Mouse (Mus musculus) left cerebral cortex, postnatal 36 days (tissue): ENCODE measurements at regions not wholly inside any gene's neighbourhood (a gene's known extent, or its start where the extent isn't known, plus 50 kb on each side); places are given as distances from the start of the nearest gene placed in this dataset.
A peak's percentile ranks its signal among the peaks of the same experiment; 100 is the strongest.

Experiments used
- DNase-seq, 2 experiments: peaks; one replicate each; pipeline ENCODE4 v3.0.0; 2021 to 2022; ENCODE audit warnings: low spot score in 2 of 2, mixed read lengths in 1 of 2
- intact Hi-C: fragments of 180-260 bp; cut with DNase I; formaldehyde crosslinking; loops from one replicate; pipeline ENCODE4 v1.15.1; 2025

- intact Hi-C loops: no loop called here
- DNase-seq: no peak
These were observed 305.7 kb upstream of the Tank start for GRCm38 (mm10) chr2:61272721-61273120.

- intact Hi-C loops: no loop called here
- no peak for DNase-seq
These were observed 304.7 kb upstream of the Rbms1 start for GRCm38 (mm10) chr2:61267706-61268105.

GRCm38 (mm10) chr2:61250068-61250800, 287.2 kb upstream of the Rbms1 start:
- DNase-seq: no peak
- intact Hi-C loops: no loop called here

DNA sequence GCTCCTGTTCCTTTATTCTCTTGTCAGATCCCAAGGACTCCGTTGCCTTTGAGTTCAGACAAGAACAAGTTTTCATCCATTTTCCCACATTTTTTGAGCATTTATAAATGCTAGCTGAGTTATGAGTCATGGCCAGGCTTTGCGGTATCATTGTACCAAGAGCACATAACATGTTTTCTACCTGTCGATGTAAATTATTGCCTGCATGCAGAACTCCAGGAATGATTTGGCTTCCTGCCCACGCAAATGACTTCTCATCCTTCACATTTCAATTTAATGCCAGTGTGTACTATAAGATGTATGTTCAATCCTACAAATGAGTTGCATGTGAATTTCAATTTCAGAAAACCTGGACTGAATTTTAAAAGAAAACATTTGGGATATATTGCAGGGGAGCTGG, 285.0 kb upstream of the Rbms1 start:
- intact Hi-C loops: no loop called here
- no peak for DNase-seq

GRCm38 (mm10) chr2:61247336-61247735, 284.3 kb upstream of the Rbms1 start:
- intact Hi-C loops: no loop called here

DNA sequence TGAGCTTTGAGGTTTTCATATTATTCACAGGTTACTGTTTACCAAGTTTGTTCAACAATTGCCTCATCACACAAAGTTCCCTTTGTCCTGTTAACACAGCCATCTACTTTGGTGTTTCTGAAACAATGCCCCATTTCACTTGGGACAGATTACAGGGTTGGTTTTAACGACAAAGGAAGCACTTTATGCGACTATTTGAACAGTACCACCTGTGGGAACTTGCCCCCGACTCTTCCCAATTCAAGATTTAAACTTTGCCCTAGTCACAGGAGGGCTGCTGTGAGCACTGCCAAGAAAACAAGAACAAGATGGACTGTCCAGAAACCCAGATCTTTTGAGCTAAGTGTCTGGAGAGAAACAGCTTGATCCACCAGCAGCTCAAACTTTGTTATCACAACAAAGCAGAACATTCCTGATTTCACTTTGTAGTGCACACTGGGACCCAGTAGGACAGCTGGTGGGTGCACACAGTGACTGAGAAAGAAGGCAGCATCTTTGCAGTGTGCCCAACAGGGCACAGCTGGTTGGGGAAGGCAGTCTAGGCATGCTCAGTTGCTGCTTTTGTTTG, 283.8 kb upstream of the Rbms1 start:
- intact Hi-C loops: no loop called here

More at GRCm38 (mm10) chr2:61247336-61247735, 284.3 kb upstream of the Rbms1 start:
- no peak for DNase-seq

GRCm38 (mm10) chr2:61245526-61245925, 282.5 kb upstream of the Rbms1 start:
- no peak for DNase-seq
- intact Hi-C loops: no loop called here

More for the DNA sequence above, 283.8 kb upstream of the Rbms1 start:
- DNase-seq: no peak

- DNase-seq: no peak
- intact Hi-C loops: no loop called here
These were observed 258.7 kb upstream of the Rbms1 start for GRCm38 (mm10) chr2:61221676-61222075.

DNA sequence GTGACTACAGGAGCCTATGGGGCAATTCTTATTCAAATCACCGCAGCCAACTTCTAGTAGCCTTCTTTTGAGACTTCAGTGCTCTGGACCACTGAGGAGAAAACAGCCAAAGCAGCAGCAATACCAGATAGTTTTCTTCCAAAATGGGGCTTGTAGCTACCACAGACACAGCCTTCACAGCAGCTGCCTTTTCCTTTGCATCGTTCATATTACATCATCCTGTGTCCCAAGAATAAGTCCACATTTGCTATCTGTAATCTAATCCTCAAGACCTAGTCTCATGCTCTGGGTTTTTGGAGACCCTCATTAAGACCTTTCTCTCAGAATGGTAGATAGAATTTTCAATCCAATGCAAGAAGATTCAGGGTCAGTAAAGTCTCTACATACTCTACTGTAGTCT, 258.2 kb upstream of the Rbms1 start:
- no peak for DNase-seq
- intact Hi-C loops: no loop called here

GRCm38 (mm10) chr2:61213951-61214350, 251.0 kb upstream of the Rbms1 start:
- intact Hi-C loops: no loop called here

GRCm38 (mm10) chr2:61201387-61201786, 238.4 kb upstream of the Rbms1 start:
- DNase-seq: no peak
- intact Hi-C loops: no loop called here

More at GRCm38 (mm10) chr2:61213951-61214350, 251.0 kb upstream of the Rbms1 start:
- DNase-seq: no peak

- intact Hi-C loops: no loop called here
- no peak for DNase-seq
These were observed 231.0 kb upstream of the Rbms1 start for GRCm38 (mm10) chr2:61193976-61194375.

DNA sequence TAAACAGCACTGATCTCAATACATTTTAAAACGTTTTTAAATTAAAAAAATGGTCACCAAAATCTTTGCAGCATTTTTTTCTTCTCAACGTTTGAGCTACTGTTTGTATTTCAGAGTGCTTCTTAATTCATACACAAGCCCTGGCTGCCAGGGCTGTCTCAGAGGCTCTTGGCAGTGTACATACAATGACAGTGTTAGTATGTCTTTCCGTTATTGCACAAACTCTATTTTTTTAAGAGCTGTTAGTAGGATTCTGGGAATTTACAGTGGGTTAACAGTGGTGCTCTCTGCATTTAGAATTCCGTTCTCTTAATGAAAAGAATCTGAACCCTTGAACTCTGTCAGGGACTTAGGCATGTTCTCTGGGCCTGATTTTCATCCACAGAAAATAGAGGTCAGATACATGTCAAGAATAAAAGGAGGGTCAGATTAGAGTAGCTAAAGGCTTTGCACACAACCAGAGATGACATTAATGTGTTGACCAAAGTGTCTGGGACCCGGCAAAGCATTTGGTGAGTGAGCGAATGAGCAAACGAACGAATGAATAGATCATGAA, 219.5 kb upstream of the Rbms1 start:
- intact Hi-C loops: no loop called here
- DNase-seq: no peak

GRCm38 (mm10) chr2:61177801-61178200, 214.8 kb upstream of the Rbms1 start:
- DNase-seq: no peak
- intact Hi-C loops: no loop called here

GRCm38 (mm10) chr2:61176807-61177206, 213.8 kb upstream of the Rbms1 start:
- DNase-seq: no peak
- intact Hi-C loops: no loop called here

- no peak for DNase-seq
- intact Hi-C loops: no loop called here
These were observed 210.6 kb upstream of the Rbms1 start for GRCm38 (mm10) chr2:61173581-61173980.

DNA sequence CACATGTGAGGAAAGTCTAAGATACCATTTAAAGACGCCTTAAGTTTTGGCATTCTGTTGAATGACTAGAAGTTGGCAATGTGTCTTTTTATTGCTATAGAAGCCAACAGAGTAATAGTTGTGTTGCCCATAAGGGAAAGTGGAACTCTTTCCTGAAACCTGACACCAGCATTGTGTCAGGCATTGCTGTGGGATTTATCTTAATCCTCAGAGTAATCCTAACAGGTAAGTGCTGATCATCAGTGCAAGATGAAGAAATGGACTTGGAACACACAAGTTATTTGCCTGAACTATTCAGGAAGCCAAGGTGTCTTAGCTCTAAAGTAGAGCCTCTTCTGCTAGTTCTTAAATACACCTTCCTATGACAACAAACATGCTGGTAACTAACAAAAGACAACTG, 198.3 kb upstream of the Rbms1 start:
- intact Hi-C loops: no loop called here
- no peak for DNase-seq

DNA sequence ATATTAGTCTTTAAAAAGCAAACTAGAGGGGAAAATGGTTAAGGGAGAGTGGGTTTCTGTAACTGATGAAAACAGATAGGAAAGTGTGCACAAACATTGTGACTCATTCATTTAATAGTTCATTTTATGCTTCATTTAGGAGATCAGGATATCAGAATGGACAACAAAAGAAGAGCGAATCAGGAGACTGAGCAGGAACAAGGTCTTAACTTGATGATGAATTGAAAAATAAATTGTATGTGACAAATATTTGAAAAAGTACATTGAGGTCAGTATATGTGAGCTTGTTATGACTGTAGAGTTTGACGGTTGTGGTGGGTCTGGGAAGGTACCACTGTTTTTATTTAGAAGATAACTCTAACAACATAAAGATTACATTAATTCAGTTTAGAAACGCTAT, 196.8 kb upstream of the Rbms1 start:
- DNase-seq: no peak
- intact Hi-C loops: no loop called here

DNA sequence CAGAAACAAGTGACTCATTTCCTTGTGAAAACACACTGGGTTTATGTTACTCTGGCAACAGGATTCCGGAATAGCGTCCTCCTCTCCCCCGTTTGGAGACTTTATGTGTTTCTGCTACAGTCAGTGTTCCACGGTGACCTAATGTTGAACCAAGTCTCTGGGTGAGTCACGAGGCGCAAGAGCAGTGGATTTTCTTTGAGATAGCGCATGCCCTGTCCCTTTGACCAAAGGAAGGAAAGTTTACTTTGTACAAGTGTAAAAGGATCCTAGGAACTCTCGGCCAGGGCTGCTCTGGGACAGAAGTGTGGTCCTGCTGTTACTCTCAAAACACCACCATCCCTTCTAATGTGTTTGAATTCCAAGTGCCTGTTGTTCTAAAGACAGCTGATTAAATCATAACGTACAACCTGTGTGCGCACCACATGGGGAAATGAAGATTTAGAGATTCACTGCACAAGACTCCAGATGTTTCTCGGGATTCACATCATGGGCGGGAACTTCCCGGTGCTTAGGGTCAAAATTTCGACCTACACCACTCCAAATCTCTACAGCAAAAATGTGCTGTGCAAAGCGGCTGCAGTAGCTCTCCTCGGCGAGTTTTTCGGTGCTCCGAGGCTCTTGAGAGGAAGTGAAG, 176.1 kb upstream of the Rbms1 start:
- intact Hi-C loops: no loop called here
- peak in 1 of 2 experiments; percentile 14 for DNase-seq

DNA sequence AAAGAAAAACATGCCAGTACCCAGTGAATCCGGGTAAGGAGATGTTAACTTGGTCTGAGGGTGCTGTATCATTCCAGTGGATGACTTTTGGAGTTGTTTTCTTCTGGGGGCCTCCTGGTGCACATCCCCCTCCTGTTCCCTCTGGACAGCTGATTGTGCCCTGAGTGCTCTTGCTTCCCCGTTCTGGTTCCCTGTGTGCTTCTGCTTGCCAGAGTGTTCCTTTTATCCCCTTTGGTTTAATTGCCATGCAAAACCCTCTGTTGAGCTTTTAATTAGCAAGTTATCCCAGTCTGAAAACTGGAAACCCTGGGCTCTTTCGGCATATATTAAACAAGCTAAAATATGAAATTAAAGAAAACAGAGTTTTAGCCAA, 175.6 kb upstream of the Rbms1 start:
- DNase-seq: no peak
- intact Hi-C loops: no loop called here

GRCm38 (mm10) chr2:61137378-61137777, 174.4 kb upstream of the Rbms1 start:
- DNase-seq: no peak
- intact Hi-C loops: no loop called here
